Mouse (Mus musculus) naive thymus-derived CD4-positive, alpha-beta T cell, adult 2 months (primary cell): ENCODE results near the gene Fkbp11.

ENCODE experiments used
- DNase-seq: peaks from one replicate; pipeline ENCODE4 v3.0.0-alpha.2; 2011; ENCODE audit warnings: low read depth

The Fkbp11 gene

GRCm38 (mm10) chr15:98695726-98696125 is 32.3 kb downstream of the Fkbp11 start:
- no peak for DNase-seq

GRCm38 (mm10) chr15:98692171-98692715 is 35.8 kb downstream of the Fkbp11 start:
- no peak for DNase-seq

DNA sequence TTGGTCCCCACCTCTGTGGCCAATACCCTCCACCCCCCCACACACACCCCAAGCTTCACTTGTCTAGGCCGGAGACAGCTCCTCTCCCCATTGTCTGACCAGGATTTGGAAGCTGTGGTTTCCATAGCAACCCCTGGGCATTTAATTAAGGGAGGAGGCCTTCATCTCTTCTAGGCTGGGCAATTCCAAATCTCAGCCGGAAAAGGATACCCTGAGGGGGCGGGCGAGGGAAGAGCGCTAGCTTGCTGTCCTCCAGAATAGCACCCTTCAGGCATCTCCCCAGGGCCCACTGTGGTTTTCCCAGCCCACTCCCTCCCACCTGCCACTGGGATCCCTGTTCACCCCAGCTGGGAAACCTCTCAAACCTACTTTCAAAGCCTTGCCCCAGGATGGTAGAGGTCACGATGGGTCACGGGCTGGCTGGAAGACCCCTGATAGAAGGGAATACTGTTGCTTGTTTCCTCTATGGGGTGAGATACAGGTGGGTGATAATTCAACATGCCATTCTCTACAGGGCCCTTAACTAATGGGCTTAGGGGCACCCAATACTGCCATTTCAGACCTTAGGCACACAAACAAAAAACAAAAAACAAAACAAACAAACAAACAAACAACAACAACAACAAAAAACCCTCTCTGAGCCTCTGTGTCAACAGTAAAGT is 36.4 kb downstream of the Fkbp11 start:
- DNase-seq: no peak

- DNase-seq: no peak
Observed at GRCm38 (mm10) chr15:98689682-98690081, 38.3 kb downstream of the Fkbp11 start.

GRCm38 (mm10) chr15:98685926-98686325 is 42.1 kb downstream of the Fkbp11 start:
- DNase-seq: no peak

GRCm38 (mm10) chr15:98683746-98684145 is 44.3 kb downstream of the Fkbp11 start:
- no peak for DNase-seq

- DNase-seq: no peak
Observed at GRCm38 (mm10) chr15:98683177-98683576, 44.8 kb downstream of the Fkbp11 start.

DNA sequence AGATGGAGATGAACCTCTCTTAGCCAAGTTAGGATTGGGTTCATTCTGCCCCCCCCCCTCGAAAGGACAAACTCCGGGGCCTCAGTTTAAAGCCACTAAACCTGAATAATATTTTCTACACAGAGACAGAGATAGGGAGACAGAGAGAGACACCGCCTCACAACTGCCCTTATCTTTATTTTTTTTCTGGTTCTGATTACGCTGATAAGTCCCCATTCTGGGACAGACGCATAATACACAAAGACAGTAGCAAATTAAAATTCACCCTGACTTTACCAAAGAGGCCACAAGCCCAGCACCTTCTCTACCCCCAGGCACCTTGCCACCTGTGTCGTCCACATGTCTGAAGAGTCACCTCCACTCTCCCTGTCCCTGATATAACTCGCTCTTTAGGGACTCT is 46.4 kb downstream of the Fkbp11 start:
- no peak for DNase-seq

DNA sequence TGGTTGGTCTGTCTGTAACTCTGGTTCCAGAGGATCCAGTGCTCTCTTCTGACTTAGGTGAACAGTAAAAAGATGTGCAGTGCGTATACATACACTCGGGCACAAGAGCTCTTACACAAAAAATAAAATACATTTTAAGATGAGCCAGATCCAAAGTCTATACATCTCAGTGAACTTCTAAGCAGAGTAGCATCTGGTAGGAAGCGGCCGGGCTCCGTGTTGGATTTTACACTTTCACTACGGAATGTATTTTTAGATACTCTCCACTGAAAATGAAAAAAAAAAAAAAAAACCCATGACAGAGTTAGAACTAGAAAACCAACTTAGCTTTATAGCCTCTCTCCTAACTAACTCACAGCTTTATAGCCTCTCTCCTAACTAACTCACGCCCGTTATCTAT is 47.3 kb downstream of the Fkbp11 start:
- DNase-seq: no peak

GRCm38 (mm10) chr15:98677977-98678376 is 50.0 kb downstream of the Fkbp11 start:
- DNase-seq: no peak

DNA sequence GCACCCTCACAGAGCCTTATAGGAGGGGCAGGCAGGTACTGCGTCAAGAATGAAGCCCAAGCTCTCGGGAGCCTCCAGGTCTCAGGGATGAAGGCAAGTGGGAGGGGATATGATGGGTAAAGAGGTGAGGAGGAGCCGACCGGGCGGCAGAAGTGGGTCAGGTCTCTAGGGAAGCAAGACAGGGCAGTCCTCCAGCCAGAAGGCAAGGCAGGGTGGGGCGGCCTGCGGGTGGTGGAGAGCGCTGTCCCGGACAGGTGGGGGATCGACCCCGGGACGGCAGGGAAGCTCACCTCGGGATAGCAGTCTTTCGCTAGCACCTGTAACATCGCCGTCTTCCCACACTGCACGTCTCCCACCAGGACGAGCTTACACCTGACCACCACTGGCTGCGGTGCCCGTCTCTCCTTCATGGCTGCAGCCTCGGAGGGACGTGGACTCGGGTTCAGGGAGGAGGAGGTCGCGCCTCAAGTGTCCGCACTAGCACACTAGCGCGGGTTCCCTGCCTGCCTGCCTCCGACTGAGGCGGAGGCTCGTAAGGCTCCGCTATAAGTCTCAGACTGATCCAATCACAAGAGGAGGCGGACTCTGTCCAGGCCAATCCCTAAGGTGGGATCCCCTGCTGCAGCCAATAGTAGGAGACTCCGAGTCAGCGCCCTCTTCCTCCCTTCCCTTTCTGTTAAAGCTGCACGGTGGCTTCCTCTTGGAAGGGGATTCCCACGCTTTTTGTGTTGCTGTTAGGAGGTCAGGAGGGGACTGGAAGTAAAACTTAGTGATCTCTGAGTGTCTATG is 50.9 kb downstream of the Fkbp11 start, which contains the start of gene Rnd1:
Gene Rnd1, minus strand, starts transcription at position 522 of the 789 bp plus-strand sequence.
- DNase-seq: peak; percentile 82

DNA sequence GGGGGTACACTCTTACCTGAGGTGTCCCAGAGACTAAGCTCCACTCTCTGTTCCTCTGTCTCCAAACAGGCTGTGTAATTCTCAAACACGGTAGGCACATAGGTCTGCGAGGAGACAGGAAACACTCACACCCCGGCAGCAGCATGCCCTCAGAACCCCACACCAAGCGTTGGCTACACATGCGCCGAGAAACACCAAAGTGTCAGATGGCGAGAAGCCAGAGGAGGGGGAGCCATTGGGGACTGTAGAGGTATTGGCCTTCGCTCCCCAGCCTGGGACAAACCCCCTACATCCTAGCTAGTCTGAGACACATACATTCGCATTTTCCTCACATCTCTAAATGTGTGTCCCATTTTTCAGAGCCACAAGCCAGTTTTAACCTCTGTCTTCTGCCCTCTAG is 51.5 kb downstream of the Fkbp11 start:
- DNase-seq: peak; percentile 71

DNA sequence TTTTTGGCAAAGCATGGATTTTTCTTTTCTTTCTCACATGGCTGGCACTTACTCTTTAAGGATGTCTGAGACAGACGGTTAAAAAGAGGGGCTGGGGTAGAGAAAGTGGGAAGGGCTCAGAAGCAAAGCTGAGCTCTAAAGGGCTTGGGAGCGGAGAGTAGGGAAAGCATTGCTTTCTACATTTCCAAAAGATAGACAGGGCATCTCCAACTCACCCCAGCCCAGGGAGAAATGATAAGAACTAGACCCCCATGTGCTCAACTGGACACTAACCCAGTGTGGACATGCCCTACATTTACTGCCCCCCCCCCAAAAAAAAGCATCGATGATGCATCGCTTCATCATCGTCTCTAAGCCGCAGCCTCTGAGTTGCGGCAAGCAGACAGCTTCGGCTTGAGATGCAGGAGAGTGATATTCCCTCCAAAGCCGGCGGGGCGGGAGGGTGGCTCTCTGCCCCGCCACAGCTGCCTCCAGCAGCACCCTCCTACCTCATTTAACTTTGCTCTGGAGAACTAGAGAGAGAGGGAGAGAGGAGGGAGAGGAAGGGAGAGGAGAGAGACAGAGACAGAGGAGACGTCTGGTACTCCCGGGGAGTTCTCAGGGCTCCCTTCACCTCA is 52.3 kb downstream of the Fkbp11 start:
- no peak for DNase-seq

DNA sequence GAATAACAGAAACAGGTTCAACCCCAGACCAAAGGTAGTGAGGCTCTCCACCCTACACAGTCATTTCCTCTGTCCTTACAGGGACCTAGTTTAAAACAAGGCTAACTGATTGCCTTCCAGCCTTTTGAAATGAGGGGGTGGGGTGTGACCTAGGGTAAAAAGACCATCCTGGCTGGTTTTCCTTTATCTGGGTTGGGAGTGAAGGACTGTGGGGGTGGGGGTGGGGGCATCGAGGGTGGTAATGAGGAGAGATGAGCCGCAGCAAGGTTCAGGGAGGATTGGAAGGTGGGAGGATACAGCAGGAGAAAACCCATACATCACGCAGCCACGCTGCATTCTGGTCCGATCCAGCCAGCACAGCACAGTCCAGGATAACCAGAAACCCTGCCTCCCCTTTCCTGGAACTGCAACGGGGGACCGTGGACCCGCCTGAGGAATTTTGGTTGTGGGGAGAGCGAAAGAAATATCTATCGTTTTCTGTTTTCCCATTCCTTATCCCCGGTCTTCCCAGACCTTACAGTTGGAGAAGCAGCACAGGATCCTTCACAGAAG is 52.9 kb downstream of the Fkbp11 start:
- no peak for DNase-seq
